Mouse (Mus musculus) cerebellum, postnatal 25 days (tissue): ENCODE data around the gene Crygn.
A peak's percentile ranks its signal among the peaks of the same experiment; 100 is the strongest.

Experiments used
- DNase-seq, 2 experiments: peaks; one replicate each; pipeline ENCODE4 v3.0.0; 2021; ENCODE audit warnings: mixed read lengths in 2 of 2

Crygn gene

GRCm38 (mm10) chr5:24743956-24744355 lies 13.9 kb downstream of the Crygn start:
- no peak for DNase-seq

DNA sequence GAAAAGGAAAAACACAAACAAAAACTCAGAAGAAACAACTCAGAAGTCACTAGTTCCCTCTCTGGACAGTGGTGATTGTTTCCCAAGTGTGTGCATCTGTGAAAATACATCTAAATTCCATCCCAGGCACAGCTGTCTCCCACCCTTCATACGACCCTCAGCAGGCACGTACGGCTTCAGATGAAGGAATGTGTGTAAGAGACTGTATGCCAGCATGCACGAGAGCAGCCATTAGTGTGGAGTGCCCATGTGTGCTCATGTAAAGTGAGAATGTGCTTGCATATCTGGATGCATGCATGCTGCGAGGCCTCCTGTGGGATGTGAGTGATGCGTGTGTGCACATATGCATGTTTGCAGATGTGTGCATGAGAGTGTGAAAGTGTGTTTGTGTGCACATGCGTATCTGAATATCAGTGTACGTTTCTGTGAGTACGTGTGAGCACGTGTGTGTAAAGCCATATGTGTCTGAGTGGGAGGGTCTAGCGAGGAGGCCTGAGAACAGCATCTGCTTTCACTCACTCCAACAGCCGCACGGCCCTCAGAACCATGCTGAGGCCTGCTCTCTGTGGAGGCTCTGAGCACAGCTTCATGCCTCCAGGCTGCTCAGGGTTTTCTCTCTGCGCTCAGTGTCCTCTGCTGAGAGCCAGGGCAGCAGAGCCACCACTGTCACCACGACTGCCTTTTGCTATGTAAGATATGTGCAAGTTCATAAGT lies 16.5 kb downstream of the Crygn start:
- no peak for DNase-seq

- peak in 1 of 2 experiments; percentile 35 for DNase-seq
Measured at GRCm38 (mm10) chr5:24739141-24739753, 18.6 kb downstream of the Crygn start.

GRCm38 (mm10) chr5:24738517-24738916 lies 19.3 kb downstream of the Crygn start:
- no peak for DNase-seq

DNA sequence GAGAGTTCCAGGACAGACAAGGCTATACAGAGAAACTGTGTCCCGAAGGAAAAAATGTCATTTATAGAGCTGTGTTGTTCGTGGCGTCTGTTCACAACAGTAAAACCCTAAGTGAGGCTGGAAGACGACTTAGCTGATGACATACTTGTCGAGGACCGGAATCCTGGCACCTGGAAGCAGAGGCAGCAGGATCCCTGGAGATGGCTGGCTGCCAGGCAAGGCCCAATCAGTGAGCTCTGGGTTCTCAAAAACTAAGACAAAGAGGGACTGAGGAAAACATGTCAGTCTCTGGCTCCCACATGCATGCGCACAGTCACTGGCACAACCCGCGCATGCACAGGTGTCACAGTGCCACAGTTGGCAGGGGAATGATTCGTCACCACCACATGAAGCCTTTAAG lies 20.2 kb downstream of the Crygn start:
- peak in 1 of 2 experiments; percentile 39 for DNase-seq

GRCm38 (mm10) chr5:24733771-24734426 lies 23.9 kb downstream of the Crygn start:
- no peak for DNase-seq

GRCm38 (mm10) chr5:24733134-24733533 lies 24.7 kb downstream of the Crygn start:
- no peak for DNase-seq

DNA sequence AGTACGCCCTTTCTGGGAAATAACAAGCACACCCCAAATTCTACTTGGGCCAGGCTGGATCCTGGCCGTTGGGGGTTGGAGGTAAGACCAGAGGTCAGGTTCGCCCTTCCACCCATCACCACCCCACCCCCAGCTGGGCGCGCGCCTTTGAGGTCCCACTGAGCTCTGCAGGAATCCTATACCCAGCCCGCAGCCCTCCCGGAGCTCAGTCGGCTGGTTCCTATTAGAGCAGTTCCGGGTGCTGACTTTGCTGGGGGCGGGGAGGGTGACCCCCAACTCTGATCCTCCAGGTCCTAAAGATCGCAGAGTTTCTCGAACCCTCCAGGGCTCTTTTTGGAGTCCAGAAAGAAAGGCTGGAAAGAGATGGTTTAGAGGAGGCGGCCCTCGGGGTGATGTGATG lies 26.8 kb downstream of the Crygn start:
- no peak for DNase-seq

- DNase-seq, result no peak
Measured at GRCm38 (mm10) chr5:24730488-24730871, 27.3 kb downstream of the Crygn start, which contains the start of gene Wdr86. TSS of gene Wdr86 (minus strand) at chr5:24730727.

GRCm38 (mm10) chr5:24729797-24730487 lies 27.9 kb downstream of the Crygn start:
- DNase-seq, result no peak

DNA sequence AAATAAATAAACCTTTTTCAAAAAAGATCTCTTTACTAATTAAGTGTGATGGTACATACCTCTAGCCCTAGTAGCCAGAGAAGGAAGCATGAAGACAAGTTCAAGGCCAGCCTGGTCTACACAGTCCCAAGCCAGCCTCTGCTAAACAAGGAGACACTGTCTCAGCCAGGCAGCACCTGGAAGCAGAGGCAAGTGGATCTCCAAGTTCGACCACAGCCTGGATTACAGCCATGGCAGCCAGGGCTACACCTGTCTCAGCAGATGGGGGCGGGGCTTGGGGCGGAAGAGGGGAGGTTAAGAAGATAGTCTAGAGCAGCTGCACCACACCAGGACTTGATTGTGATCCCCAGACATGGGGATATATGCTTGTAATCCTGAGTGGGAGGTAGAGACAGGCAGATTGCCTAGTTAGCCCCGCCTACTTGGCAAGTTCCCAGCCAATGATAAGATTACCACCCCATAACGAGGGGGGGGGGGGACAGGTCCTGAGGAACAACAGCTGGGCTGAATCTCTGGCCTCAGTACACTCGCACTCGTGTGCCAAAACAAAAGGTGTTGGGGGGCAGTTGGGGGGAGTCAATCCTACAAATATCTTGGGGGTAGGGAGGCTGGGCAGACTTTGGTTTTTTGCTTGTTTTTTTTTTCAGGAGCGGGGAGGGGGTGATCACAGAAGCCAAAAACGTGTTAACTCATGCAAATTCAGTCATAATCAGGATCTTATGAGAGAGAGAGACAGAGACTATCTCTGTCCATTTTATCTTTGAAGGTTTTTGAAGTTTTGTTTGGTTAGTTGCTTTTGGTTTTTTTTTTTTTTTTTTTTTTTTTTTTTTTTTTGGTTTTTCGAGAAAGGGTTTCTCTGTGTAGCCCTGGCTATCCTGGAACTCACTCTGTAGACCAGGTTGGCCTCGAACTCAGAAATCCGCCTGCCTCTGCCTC lies 30.6 kb downstream of the Crygn start:
- no peak for DNase-seq

DNA sequence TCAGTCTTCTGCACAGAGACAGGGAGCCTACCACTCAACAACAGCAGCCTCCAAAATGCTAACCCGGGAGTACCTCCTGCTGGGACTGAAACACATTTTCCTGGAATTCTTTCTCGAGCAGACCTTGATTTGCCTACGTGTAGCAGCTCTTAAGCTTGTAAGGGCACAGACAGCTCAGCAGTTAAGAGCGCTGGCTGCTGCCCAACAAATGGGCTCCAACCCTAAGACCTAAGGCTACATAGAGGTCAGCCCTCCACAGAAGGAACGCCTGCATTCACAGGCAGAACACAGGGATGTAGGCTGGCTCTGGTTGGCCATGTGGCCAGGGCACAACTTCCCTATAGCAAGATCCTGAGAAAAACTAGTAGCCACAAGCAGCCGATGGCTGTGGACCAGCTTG lies 31.9 kb downstream of the Crygn start:
- DNase-seq, result no peak

- DNase-seq, result no peak
Measured at GRCm38 (mm10) chr5:24724805-24725204, 33.0 kb downstream of the Crygn start.

DNA sequence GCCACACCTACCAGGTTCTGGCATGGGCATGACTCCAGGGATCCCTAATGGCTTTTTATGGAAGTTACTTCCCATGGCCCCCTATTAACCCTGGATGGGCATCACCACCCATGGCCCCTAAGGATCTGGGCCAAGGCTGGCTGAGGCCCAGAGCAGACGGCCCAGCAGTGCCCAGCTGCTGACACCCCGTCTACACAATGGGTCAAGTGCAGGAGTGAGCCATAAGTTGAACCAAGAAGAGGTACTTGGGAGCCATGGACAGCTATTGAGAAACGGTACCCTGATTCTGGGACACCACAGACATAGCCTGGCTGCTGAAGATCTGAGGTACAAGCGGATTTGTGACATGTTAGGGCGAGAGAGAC lies 33.6 kb downstream of the Crygn start:
- DNase-seq, result no peak

GRCm38 (mm10) chr5:24723527-24724269 lies 34.1 kb downstream of the Crygn start:
- DNase-seq, result no peak

GRCm38 (mm10) chr5:24719852-24720251 lies 38.0 kb downstream of the Crygn start:
- DNase-seq, result no peak

DNA sequence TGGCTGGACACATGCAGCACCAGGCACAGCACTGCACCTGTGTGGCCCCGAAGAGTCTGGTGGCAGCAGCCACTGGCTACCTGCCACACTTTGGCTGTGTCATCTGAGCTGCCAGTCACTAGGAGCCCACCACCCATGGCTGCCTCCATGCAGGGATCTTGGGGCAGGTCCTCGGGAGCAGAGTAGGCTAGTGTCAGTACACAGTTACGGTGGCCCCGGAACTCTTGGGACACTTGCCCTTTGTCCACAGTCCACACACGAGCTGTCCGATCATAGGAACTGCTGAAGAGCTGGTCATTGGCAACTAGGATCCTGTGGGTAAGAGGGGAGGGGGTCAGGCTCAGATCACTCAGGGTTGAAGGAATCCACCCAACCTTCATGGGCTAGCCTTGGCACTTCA lies 39.7 kb downstream of the Crygn start:
- no peak for DNase-seq

DNA sequence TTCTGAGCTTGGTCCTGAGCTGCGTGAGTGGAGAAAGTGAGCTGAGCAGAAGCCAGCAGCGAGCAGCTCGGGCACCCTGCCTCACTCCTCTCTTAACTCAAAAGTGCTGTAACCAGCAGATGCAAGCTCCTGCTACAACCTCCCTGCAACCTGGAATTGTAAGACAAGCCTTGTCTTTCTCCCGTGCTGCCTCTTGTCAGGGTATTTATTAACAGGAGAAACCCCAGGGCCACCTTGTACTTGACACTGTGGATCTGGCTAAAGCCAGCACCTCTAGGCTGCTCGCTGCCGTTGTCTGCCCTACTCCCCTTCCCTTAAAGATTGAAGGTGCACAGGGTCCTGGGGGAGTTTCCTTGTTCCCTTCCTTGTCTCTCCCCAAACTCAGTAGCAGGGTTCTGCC lies 43.8 kb downstream of the Crygn start:
- DNase-seq, result peak in 1 of 2 experiments; percentile 29

DNA sequence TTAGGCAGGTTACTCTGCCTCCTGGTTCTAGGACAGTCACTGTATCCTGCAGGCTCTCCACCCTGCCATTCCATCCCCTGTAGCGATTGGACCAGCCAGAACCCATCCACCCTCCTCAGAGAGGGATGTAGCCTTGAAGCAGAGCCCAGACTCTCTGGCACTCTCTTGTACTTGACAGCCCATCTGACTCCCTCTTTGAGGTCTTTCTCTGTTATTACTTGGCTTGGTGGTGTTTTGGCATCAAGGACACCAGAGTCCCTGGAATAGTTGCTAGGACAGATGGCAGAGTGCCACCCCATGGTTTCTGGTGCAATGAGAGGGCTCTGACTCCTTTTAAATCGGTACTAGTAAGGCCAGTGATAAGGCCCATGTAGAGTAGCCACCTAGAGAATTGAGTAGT lies 44.6 kb downstream of the Crygn start:
- peak; percentile 71 to 85 for DNase-seq

DNA sequence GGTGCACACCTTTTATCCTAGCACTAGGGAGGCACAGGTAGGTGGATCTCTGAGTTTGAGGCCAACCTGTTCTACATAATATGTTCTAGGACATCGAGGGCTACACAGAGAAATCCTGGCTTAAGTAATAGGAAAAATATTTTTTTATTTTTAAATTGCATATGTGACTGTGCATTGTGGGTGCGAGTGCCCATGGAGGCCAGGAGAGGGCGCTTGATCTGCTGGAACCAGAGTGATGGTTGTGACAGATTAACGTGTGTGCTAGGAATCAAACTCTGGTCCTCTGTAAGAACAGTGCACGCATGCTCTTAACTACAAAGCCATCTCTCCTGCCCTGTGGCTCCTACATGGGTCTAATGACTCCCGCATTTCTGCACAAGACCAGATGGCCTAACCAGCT lies 46.2 kb downstream of the Crygn start:
- no peak for DNase-seq

DNA sequence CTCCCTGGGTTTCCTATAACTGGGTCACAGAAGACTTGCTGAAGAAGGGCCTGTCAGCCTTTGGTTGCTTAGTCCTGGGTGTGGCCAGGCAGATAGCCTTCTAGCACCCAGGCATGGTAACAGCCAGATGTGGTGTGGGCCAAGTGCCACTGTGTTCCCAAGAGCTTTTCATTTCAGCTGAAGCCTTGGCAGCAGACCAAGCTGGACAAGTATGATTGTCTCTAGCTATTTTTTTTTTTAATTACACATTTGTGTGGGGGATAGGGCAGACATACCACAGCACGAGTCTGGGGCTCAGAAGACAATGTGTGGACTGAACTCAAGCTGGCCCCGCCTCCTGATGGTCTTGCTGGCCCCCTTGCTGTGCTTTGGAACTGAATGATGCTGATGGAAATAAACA lies 47.8 kb downstream of the Crygn start:
- DNase-seq, result no peak

GRCm38 (mm10) chr5:24704615-24705014 lies 53.2 kb downstream of the Crygn start:
- no peak for DNase-seq
